Mouse (Mus musculus): ENCODE results near the gene Slc22a16. TPM values are rescaled to one million over a fixed set of nuclear protein-coding genes. Genes with fewer than 3 reads are reported as not detected.

Slc22a16 gene
- total RNA-seq, 2 experiments from 2014 or later, result not detected

DNA sequence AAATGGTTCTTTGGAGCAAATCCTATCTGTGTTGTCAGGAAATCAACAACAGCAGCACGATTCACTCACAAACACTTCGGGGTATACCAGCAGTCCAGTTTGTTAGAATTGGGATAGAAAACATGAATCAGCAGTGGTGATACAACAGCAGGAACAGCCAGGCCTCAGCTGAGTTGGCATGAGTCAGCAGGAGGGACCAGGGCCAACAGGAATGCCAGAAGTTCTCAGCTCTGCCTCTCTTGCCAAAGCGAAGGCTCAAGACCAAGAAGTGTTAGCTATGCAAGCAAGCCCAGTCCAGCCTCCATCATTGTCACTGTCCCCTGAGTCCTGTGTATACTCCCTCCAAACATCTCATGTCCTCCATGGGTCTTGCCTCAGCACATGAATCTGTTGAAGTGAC lies 27.0 kb downstream of the Slc22a16 start:
- DNase-seq, result no peak
- intact Hi-C loops (cut with DNase I), result no loop called here

DNA sequence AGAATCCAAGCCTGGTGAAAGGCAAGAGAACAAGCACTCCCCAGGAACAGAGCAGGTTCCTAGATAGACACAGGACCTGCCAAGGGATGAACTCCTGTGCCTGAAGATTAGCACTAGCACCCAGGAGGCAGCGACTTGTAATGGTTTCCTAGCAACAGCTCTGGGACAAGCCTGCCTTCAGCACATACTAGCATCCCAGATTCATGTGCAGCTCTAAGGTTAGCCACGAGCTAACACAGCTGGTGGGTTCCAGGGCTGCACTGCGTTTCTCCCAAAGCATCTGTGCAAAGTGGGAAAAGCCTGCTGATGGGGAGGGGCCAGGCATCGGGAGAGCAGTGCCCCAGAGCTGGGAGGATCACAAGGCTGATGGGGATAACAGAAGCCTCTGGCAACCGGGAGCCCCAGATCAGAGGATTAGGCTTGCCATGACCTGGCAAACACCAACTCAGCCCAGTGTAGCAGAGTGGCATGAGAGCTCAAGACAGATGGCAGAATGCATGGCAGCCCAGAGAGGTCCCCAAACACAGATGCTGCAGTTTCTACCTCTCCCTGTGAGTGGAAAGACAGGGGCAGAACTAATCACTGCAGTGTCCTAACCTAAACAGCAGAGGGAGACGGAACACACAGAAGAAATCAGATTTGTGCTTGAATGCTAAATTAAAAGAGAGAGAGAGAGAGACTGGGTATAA lies 34.7 kb downstream of the Slc22a16 start:
- intact Hi-C loops (cut with DNase I), result no loop called here
- no peak for DNase-seq

GRCm38 (mm10) chr10:40617973-40618372 lies 47.8 kb downstream of the Slc22a16 start:
- DNase-seq, result no peak
- intact Hi-C loops (cut with DNase I), result no loop called here

GRCm38 (mm10) chr10:40619760-40620159 lies 49.6 kb downstream of the Slc22a16 start:
- no peak for DNase-seq
- intact Hi-C loops (cut with DNase I), result no loop called here

GRCm38 (mm10) chr10:40629140-40629539 lies 59.0 kb downstream of the Slc22a16 start:
- DNase-seq, result no peak
- intact Hi-C loops (cut with DNase I), result no loop called here

DNA sequence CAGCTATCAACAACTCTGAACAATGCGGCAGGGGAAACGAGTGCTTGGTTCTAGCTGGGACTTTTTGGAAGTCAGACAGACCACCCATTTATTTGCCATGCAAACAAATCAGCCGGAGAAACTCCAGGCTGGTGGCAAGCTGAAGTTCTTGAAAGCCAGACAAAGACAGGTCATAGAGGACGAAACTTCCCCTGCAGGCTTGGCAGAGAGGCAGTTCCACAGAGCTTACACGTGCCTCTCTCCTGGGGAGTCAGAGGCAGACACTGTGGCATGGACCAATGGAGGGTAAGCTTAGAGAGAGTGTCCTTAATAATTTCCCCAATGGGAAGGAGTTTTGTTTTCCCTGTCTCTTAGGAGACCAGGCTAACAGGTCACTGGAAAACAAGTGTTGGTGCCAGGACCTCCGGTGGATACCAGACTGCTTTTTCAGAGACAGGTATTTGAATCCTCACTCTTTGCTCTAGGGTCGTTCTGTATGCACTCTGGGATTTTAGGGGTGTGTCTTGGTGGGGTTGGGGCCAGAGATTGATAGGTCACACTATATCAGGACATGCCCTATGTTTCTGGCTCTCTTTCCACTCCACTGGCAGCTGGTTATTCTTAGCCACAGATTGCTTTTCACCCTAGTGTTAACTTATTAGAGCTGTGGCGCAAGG lies 59.6 kb downstream of the Slc22a16 start, which contains the start of gene Ddo:
TSS of gene Ddo (plus strand) at position 356 of the 656 bp plus-strand sequence.
- intact Hi-C loops (cut with DNase I), result no loop called here
- peak; percentile 29 to 45 for DNase-seq

DNA sequence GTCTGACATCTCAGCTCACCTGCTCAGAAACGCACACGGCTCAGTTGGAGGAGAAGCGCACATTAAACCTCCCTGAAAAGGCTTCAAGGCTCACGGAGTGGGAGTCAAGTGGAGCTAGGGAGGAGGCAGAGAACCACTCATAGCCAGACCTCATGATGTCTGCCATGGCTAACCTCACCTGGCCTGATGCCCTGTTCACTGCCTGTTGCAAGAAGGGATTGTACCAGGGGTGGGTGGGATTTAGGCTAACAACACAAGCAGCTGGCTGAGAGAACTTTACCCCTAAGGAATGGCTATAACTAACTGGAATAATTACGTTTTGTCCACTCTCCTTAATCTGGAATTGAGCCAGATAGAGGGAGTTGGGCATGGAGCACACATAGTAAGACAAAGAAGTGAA lies 60.3 kb downstream of the Slc22a16 start:
- peak in 1 of 2 experiments; percentile 22 for DNase-seq
- intact Hi-C loops (cut with DNase I), result no loop called here

- no peak for DNase-seq
- intact Hi-C loops (cut with DNase I), result no loop called here
These were observed 60.8 kb downstream of the Slc22a16 start for GRCm38 (mm10) chr10:40630961-40631360.

- intact Hi-C loops (cut with DNase I), result no loop called here
- DNase-seq, result no peak
These were observed 62.0 kb downstream of the Slc22a16 start for GRCm38 (mm10) chr10:40632087-40632486.

GRCm38 (mm10) chr10:40637331-40637730 lies 67.2 kb downstream of the Slc22a16 start:
- intact Hi-C loops (cut with DNase I), result no loop called here
- DNase-seq, result no peak

GRCm38 (mm10) chr10:40638276-40638675 lies 68.1 kb downstream of the Slc22a16 start:
- intact Hi-C loops (cut with DNase I), result no loop called here
- DNase-seq, result no peak

- intact Hi-C loops (cut with DNase I), result no loop called here
- DNase-seq, result no peak
These were observed 69.0 kb downstream of the Slc22a16 start for GRCm38 (mm10) chr10:40638823-40639819.

- DNase-seq, result no peak
- intact Hi-C loops (cut with DNase I), result no loop called here
These were observed 70.3 kb downstream of the Slc22a16 start for GRCm38 (mm10) chr10:40640406-40640805.

DNA sequence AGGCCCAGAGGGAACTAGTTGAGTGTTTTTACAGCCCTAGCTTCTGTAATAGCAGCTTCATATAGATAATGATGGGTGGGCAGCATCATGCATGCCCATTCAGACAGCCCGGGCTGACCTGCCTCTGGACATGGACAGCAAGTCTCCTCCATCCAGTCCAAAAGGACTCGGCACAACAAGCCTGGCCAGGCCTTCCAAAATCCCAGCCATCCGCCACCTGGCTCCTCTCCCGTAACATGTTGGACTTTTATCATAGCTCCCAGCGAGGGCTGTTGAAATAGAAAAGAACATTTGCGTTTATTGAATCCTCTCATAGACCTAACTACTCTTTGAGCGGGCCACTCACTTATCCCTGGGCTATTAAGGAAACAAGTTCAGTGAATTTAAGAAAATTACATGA lies 71.8 kb downstream of the Slc22a16 start:
- intact Hi-C loops (cut with DNase I), result no loop called here
- no peak for DNase-seq

GRCm38 (mm10) chr10:40643126-40643525 lies 73.0 kb downstream of the Slc22a16 start:
- intact Hi-C loops (cut with DNase I), result no loop called here
- DNase-seq, result no peak

- DNase-seq, result no peak
- intact Hi-C loops (cut with DNase I), result no loop called here
These were observed 74.3 kb downstream of the Slc22a16 start for GRCm38 (mm10) chr10:40644456-40644855.

GRCm38 (mm10) chr10:40645346-40645745 lies 75.2 kb downstream of the Slc22a16 start:
- no peak for DNase-seq
- intact Hi-C loops (cut with DNase I), result no loop called here

- intact Hi-C loops (cut with DNase I), result no loop called here
- DNase-seq, result no peak
These were observed 78.6 kb downstream of the Slc22a16 start for GRCm38 (mm10) chr10:40648776-40649175.

GRCm38 (mm10) chr10:40649634-40650033 lies 79.5 kb downstream of the Slc22a16 start:
- intact Hi-C loops (cut with DNase I), result loop anchor here (5.0 kb wide), 1 partner anchor 233 kb away; the partner anchor contains the start of genes Cdc40 and Wasf1
- DNase-seq, result no peak

GRCm38 (mm10) chr10:40651676-40652075 lies 81.5 kb downstream of the Slc22a16 start:
- DNase-seq, result no peak
- intact Hi-C loops (cut with DNase I), result loop anchor here (5.0 kb wide), 1 partner anchor 231 kb away; the partner anchor contains the start of genes Cdc40 and Wasf1

Measured in gastrocnemius, postnatal 36 days (tissue).